Mouse (Mus musculus) T-helper 17 cell (primary cell): ENCODE measurements around the gene Hjurp.

Source experiments
- in situ Hi-C, 2 experiments: fragments of 300-600 bp; cut with MboI, MseI; formaldehyde crosslinking; loops; 1 replicate in 1 of 2; 2 replicates in 1 of 2; pipeline ENCODE4 v1.15.1; 2025; ENCODE audit warnings: high pct_unique_total_duplicates in 2 of 2

The Hjurp gene

DNA sequence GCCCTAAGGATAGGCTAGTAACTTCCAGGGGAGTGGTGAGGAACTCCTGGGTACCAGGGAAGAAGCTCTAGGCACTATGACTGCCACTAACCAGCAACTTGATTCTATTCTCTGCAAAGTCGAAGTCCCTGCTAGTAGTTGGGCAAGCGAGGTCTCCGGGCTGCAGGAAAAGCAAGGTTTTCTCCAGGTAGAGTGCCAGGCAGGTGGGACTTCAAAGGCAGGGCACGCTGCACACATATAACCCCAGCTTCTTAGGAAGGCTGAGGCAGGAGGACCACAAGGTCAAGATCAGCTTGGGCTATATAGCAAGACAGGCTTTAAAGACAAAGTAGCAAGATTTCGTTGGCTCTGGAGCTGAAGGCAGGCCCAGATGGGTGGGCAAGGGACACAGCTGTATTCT lies 13.7 kb downstream of the Hjurp start:
- in situ Hi-C loops: no loop called here

- in situ Hi-C loops: no loop called here
These were observed 14.5 kb downstream of the Hjurp start for GRCm38 (mm10) chr1:88262961-88263360.

DNA sequence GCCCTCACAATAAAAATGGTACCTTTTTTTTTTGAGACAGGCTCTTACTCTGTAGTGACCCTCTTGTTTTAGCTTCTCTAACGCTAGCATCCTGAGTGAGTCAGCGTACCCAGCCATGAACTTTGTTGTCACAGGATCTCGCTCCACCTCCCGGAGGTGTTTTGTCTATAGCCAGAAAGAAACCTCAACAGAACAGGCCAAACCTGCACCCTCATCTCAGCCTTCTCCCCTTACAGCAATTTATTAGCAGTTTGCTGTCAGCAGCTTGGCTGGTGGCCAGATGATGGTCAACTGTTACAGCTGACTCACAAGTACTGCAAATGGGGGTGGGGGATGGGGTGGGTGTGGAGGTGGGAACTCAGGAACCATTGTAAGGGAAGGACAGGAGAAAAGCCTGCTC lies 15.2 kb downstream of the Hjurp start:
- in situ Hi-C loops: no loop called here

GRCm38 (mm10) chr1:88261706-88262105 lies 15.7 kb downstream of the Hjurp start:
- in situ Hi-C loops: no loop called here

- in situ Hi-C loops: no loop called here
These were observed 16.6 kb downstream of the Hjurp start for GRCm38 (mm10) chr1:88260604-88261377.

GRCm38 (mm10) chr1:88260114-88260513 lies 17.3 kb downstream of the Hjurp start:
- in situ Hi-C loops: no loop called here

GRCm38 (mm10) chr1:88259643-88260024 lies 17.8 kb downstream of the Hjurp start:
- in situ Hi-C loops: no loop called here

DNA sequence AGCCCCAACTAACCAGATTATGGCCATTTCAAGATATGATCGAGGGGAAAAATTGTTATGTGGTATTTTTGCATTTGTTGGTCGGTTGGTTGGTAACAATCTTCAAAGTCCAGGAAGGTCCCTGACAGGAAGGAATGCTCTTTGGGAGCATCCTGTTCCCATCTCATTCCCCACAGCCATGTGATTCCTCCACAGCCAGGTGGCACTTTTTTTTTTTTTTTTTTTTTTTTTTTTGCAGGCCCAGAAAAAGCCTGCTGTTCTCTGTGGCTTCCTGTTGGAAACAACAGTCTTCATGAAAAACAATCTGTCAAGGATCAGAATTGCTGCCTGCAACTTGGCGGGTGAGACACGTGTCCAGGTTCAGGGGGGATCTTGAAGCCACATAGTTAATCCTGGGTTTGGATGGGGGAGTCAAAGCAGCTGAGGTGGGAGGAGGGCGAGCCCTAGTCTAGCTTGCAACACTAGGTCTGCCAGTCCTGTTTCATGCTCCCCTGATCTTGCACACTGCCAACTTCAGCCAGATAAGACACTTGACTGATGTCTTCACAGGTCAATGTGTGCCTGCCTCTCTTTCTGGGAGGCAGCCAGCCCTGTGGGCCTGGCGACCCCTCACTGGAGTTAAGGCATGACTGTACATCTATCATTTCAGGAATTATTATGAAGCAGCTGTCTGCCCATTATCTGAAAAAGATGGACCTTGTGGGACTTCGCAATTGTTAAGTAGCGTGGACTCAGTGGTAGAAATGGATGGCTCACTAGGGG lies 18.4 kb downstream of the Hjurp start:
- in situ Hi-C loops: no loop called here

DNA sequence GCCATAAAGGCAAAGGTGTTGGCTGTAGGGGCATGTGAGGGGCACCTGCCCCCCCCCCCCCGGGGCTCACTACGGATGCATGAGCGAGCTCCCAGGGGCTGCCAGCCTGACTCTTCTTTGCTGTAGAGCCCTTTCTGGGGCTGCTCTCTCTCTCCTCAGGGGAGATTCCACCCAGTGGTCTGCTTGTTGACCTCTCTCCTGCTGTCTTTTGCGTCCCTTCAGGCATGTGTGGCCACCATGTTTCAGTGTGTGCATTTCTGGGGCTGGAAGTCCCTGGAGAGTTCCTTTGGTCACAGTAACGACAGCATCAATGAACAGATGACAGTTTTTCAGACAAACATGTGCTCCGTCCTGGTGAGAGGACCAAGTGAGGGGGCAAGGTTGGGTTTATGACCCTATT lies 19.1 kb downstream of the Hjurp start:
- in situ Hi-C loops: no loop called here

GRCm38 (mm10) chr1:88257681-88258080 lies 19.8 kb downstream of the Hjurp start:
- in situ Hi-C loops: no loop called here

GRCm38 (mm10) chr1:88256886-88257663 lies 20.4 kb downstream of the Hjurp start:
- in situ Hi-C loops: no loop called here

- in situ Hi-C loops: no loop called here
These were observed 21.3 kb downstream of the Hjurp start for GRCm38 (mm10) chr1:88255989-88256754.

DNA sequence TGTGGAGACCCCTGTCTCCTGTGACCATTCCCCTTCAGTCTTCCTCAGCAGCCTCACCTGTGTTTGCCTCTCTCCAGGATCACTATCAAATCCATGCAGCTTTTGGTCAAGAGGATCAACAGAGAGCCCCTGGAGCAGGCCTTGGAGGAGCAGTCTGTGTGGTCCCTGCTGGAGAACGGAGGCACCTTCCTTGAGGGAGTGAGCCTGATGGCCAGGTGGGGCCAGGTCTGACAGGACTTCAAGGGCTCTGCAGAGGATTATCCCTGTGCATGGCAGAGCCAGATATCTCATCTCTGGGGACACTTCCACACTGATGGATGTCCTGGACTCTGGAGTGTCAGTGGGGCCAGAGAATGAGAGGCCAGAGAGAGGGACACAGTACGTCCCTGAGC lies 22.0 kb downstream of the Hjurp start:
- in situ Hi-C loops: no loop called here

DNA sequence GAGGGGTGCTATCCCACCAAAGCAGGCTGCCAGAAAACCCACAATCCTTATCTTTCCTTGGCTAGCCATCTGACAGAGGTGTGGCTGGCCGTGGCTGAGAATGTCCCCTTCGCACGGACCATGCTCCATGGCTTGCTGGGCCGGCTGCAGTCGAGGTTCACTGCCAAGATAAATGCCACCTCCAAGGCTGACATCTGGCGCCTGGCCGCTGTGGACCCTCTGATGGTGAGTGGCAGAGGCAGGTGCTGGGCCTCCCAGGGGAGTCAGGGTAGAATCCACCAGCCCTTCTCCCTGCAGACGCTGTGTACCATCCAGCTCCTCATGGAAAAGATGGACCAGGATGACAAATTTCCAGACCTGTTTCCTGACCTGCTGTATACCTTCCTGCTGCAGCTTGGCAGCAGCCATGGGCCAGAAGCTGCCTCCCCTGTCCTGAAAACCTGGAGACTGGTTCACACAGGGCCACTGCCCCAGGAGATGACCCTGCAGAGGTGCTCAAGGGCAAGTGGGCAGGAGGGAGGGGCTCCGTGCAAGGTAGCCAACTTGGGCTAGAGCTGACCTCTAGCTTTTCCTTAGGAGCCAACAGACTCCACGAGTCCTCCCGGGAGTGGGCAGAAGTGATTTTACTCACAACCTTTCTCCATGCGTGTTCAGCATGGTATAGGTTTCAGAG lies 22.5 kb downstream of the Hjurp start:
- in situ Hi-C loops: no loop called here

DNA sequence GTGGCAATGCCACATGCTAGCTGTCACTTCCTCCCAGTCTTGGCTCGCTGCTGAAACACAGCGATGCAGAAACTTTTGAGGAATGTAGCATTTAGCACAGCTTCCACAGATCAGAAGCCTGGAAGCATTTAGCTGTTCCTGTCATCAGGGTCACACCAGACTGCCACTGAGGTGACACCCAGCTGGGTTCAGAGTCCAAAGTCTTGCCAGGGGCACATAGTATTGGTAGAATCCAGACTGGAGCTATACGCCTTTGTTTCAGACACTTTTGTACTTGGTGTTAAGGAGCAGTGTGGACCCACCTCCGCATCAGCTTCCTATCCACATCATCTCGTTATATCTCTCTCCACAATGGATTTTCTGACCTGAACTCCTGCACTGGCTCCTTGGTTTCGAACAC lies 23.9 kb downstream of the Hjurp start:
- in situ Hi-C loops: no loop called here

- in situ Hi-C loops: no loop called here
These were observed 24.3 kb downstream of the Hjurp start for GRCm38 (mm10) chr1:88253106-88253505.

DNA sequence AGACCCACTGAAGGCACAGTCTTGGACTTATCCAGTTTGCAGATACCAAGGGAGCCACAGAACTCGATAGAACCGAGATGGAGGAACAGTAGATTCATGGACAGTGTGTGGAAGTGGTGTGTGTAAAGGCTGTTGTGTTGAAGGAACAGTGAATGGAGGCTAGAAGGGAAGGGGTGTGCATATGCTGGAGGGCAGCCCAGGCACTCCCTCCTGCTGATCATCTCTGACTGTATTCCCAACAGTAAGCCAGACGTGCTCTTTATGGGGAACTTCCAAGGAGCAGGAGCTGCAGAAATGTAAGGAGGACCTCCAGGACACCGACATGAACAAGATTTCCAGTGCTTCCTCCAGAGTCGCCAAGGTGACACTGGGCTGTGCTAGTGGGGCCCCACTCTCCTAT lies 27.4 kb downstream of the Hjurp start:
- in situ Hi-C loops: no loop called here

DNA sequence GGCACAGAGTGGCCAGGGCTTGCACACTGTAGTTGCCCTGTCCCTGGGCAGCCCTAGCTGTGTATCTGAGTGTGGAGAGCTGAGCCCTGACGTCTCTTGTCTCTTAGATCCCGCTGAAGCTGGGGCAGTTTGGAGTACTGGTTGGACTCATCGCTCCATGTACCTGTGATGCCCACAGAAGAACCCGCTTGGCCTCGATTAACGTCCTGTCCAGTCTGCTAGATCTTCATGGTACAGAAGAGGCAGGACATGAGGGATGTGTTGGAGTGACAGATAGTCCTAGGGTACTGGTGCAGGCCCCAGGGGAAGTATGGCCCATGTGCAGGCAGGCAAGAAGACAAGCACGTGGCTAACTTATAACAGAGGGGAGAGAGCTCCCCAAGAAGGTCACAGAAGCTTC lies 27.8 kb downstream of the Hjurp start:
- in situ Hi-C loops: no loop called here

DNA sequence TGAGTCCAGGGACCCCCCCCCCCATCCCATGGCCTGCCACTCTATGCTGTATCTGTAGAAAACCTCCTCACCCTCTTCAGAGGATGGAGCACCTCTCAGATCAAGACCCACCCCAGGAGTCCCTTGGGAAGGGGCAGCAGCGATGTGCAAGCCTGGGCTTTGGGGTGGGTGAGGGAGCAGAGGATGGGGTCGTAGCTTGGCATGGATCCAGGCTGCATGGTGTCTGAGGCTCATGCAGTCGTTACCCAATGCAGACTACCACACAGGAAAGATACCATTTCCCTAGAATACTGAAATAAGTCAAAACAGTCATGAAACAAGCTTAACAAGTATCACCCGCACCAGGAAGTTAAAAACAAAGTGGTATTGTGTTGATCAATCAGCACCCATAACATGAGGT lies 28.8 kb downstream of the Hjurp start:
- in situ Hi-C loops: no loop called here

GRCm38 (mm10) chr1:88247660-88248059 lies 29.8 kb downstream of the Hjurp start:
- in situ Hi-C loops: no loop called here

GRCm38 (mm10) chr1:88246386-88246785 lies 31.0 kb downstream of the Hjurp start:
- in situ Hi-C loops: no loop called here
